Mouse (Mus musculus) adrenal gland, postnatal 25 days (tissue): ENCODE data around the gene Olfr711. TPM values are rescaled to one million over a fixed set of nuclear protein-coding genes. Genes with fewer than 3 reads are reported as not detected.
"Not testable (repeated sequence)": the region's sequence is repeated elsewhere in the genome, so short reads cannot be mapped to it uniquely, and the experiment has no call there.

Source experiments
- DNase-seq: peaks from one replicate; pipeline ENCODE4 v3.0.0; 2021; ENCODE audit warnings: mixed read lengths
- long read RNA-seq: library from polyadenylated mRNA; stranded (forward); transcript quantifications from one replicate; pipeline ENCODE4 v2.0.0, GENCODE M21; 2021
- total RNA-seq: library from RNA; stranded (reverse); gene quantifications from 2 replicates; pipeline ENCODE4 v1.2.3, GENCODE M21; 2021

Olfr711 gene
- total RNA-seq: not detected in 2 replicates
- long read RNA-seq: 0 reads

GRCm38 (mm10) chr7:106975353-106975752 lies at the start of gene Olfr711:
Olfr711 (minus strand) TSS chr7:106975453.
- no peak for DNase-seq

GRCm38 (mm10) chr7:107005972-107006371 lies 30.7 kb upstream of the Olfr711 start, which contains the start of gene Olfr2:
Olfr2 (minus strand) TSS chr7:107006072.
- no peak for DNase-seq

GRCm38 (mm10) chr7:107004169-107004568 lies 28.9 kb upstream of the Olfr711 start:
- no peak for DNase-seq

- no peak for DNase-seq
These were observed 25.5 kb upstream of the Olfr711 start for GRCm38 (mm10) chr7:107000798-107001197.

DNA sequence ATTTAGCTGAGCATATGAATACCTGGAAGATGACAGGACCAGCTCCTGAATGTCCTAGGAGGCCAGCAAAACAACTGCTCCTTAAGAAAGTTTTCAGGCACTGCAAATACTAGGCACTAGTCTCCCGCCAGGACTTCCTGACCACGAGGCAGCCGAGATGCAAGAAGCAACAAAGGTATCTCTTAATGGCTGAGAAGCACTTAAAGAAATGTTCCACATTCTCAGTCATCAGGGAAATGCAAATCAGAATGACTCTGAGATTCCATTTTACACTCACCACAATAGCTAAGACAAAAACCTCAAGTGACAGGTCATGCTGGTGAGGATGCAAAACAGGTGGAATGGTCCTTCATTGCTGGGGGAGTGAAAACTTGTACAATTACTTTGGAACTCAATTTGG lies 10.0 kb upstream of the Olfr711 start:
- DNase-seq: no peak

DNA sequence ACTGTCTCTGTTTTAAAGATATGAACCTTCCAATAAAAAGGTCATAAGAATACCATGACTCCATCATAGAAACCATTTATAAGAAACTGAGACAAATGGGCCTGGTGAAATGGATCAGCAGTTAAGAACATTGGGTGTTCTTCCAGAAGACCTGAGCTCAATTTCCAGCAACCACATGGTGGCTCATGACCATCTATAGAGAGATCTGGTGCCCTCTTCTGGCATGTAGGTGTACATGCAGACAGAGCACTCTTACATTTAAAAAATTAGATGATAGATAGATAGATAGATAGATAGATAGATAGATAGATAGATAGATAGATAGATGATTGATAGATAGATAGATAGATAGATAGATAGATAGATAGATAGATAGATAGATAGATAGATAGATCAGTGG lies 7.8 kb downstream of the Olfr711 start:
- not testable (repeated sequence) for DNase-seq

DNA sequence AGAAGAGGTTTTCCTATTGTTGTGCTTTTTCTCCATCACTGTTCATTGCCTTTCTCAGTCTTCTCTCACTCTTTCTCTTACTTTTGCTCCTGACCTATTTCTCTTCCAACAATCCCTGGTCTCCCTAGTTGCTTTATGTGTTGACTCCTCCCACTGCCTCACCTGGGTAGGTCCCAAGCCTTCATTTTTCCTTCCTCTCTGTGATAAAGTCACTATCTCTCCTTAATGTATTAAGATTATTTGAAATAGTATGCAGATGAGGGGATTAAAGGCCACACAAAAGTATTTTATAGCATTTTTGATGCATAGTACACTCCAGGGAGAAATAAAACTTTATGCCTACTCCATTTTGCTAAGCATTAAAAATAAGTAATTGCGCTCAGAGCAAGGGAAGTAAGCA lies 11.4 kb downstream of the Olfr711 start, which contains the start of gene Olfr6:
TSS of gene Olfr6 (minus strand) at position 101 of the 400 bp plus-strand sequence.
- no peak for DNase-seq

- no peak for DNase-seq
These were observed 27.0 kb downstream of the Olfr711 start, which contains the start of gene Olfr710 for GRCm38 (mm10) chr7:106948212-106948611. Olfr710 (minus strand) TSS chr7:106948312.

GRCm38 (mm10) chr7:106932119-106932518 lies 43.1 kb downstream of the Olfr711 start, which contains the start of gene Olfr709-ps1:
Olfr709-ps1 (minus strand) TSS chr7:106932219.
- DNase-seq: no peak

- not testable (repeated sequence) for DNase-seq
These were observed 54.3 kb downstream of the Olfr711 start for GRCm38 (mm10) chr7:106920961-106921360.

Other genes with a start within 250 kb of the Olfr711 start
- not detected in 2 replicates for gene Olfr697, start 233.0 kb downstream of the Olfr711 start, total RNA-seq
- gene Olfr698, start 220.1 kb downstream of the Olfr711 start, total RNA-seq: not detected in 2 replicates
- not detected in 2 replicates for gene Olfr699, start 182.3 kb downstream of the Olfr711 start, total RNA-seq
- gene Olfr700, start 166.6 kb downstream of the Olfr711 start, total RNA-seq: not detected in 2 replicates
- gene Olfr701, start 161.3 kb downstream of the Olfr711 start, total RNA-seq: not detected in 2 replicates
- not detected in 2 replicates for gene Olfr702, start 141.6 kb downstream of the Olfr711 start, total RNA-seq
- gene Olfr703, start 132.1 kb downstream of the Olfr711 start, total RNA-seq: not detected in 2 replicates
- not detected in 2 replicates for gene Olfr704, start 112.3 kb downstream of the Olfr711 start, total RNA-seq
- not detected in 2 replicates for gene Olfr705, start 98.6 kb downstream of the Olfr711 start, total RNA-seq
- not detected in 2 replicates for gene Olfr706, start 87.3 kb downstream of the Olfr711 start, total RNA-seq
- not detected in 2 replicates for gene Olfr707, start 74.2 kb downstream of the Olfr711 start, total RNA-seq
- gene Olfr1532-ps1, start 67.5 kb downstream of the Olfr711 start, total RNA-seq: not detected in 2 replicates
- 0.06 TPM in 1 of 2 replicates, not detected in the other for gene Olfr709-ps1, start 43.2 kb downstream of the Olfr711 start, total RNA-seq
- gene Olfr710, start 27.1 kb downstream of the Olfr711 start, total RNA-seq: not detected in 2 replicates
- not detected in 2 replicates for gene Olfr6, start 11.5 kb downstream of the Olfr711 start, total RNA-seq
- not detected in 2 replicates for gene Olfr2, start 30.6 kb upstream of the Olfr711 start, total RNA-seq
- not detected in 2 replicates for gene Olfr713, start 55.7 kb upstream of the Olfr711 start, total RNA-seq
- not detected in 2 replicates for gene Olfr714, start 95.5 kb upstream of the Olfr711 start, total RNA-seq
- gene Olfr17, start 117.8 kb upstream of the Olfr711 start, total RNA-seq: not detected in 2 replicates
- not detected in 2 replicates for gene Olfr715b, start 134.9 kb upstream of the Olfr711 start, total RNA-seq
- not detected in 2 replicates for gene Olfr715, start 155.6 kb upstream of the Olfr711 start, total RNA-seq
- gene Olfr716, start 162.9 kb upstream of the Olfr711 start, total RNA-seq: not detected in 2 replicates
- 0.18 TPM in 1 of 2 replicates, not detected in the other for gene Nlrp14, start 191.5 kb upstream of the Olfr711 start, total RNA-seq
- gene Rbmxl2, start 234.0 kb upstream of the Olfr711 start, total RNA-seq: not detected in 2 replicates